Mouse (Mus musculus): ENCODE results near the gene Hs3st3b1. TPM values are rescaled to one million over a fixed set of nuclear protein-coding genes. Genes with fewer than 3 reads are reported as not detected.

Gene Hs3st3b1
- total RNA-seq, 2 experiments from 2014 or later, result 0.89 to 1.1 TPM

DNA sequence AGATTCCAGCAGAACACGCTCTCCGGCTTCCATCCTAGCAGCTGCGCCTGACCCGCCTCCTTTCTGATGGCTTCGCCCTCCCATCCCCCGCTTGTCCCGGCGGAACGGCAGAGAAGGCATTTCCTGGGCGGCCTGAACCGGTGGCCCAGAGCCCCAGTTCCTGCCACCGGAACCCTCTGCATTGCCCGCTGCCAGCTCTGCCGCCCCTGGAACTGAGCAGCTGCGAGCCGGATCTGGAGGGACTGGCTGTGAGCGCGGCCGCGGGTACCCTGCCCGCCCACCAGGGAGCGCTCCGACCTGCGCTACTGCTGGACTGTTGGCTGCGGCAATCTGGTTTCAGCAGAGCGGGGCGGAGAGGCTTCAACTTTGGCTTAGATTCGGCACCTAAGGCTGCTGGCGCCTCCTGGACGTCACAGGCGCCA lies 3.1 kb upstream of the Hs3st3b1 start:
- intact Hi-C loops (cut with DNase I), result loop anchor here (1.0 to 5.0 kb wide), 4 partner anchors 297 to 1042 kb away; no protein-coding TSS in a partner anchor
- peak; percentile 85 for DNase-seq

DNA sequence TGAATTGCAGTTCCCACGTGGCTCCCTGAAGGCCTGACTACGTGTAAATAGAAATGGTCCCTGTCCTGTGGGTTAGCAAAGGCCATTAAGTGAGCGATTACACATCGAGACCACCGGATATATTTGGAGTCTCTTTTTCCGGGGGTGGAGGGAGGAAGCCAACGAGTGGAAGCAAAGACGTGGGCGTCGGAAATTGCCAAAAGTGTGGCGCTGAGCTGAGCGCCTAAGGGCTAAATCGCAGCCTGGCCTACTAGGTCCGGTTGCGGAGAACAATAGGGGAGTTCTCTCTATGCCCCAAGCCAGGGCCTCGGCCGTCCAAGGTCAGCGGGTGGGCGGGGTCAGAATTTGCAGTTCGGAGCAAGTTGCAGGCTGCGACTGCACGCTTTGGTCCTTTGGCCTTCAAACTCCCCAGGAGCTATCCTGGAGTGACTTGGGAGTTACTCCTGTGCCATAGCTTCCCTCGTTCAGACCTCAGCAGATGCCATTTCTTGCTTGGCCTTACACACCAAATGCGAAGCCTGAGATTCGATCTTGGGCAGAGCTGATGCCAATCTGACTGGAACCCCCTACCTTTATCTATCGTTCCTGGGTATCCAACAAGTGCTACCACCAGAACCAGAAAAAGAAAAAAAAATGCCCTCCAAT lies 2.3 kb upstream of the Hs3st3b1 start:
- intact Hi-C loops (cut with DNase I), result loop anchor here (2.0 to 5.0 kb wide), 3 partner anchors 153 to 973 kb away; partner anchors contain the start of gene Cox10

DNA sequence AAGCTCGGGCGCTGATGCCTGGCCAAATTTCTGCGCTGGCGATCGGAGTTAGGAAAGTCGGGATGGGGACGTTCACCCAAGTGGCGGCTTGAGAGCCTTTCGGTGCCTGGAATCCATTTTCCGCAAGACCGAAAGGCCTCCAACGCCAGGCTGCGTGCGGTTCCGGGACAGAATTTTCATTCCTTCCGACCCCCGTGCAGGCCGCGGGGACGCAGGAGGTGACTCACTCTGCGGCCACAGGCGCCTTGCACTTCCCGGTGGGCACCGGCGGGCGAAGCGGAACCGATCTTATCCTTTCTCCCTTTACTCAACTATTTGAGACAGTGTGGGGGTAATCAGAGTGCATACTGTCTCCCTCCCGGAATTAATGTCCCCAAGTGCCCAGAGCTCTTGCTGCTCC lies 1.3 kb upstream of the Hs3st3b1 start:
- intact Hi-C loops (cut with DNase I), result loop anchor here (5.0 kb wide), 2 partner anchors 154 to 974 kb away; partner anchors contain the start of gene Cox10
- DNase-seq, result peak; percentile 28 to 37

More for the DNA sequence above, 2.3 kb upstream of the Hs3st3b1 start:
- no peak for DNase-seq

- intact Hi-C loops (cut with DNase I), result loop anchor here (5.0 kb wide), 2 partner anchors 156 to 976 kb away; partner anchors contain the start of gene Cox10
- DNase-seq, result no peak
These were observed 792 bp downstream of the Hs3st3b1 start for GRCm38 (mm10) chr11:63921044-63921951.

DNA sequence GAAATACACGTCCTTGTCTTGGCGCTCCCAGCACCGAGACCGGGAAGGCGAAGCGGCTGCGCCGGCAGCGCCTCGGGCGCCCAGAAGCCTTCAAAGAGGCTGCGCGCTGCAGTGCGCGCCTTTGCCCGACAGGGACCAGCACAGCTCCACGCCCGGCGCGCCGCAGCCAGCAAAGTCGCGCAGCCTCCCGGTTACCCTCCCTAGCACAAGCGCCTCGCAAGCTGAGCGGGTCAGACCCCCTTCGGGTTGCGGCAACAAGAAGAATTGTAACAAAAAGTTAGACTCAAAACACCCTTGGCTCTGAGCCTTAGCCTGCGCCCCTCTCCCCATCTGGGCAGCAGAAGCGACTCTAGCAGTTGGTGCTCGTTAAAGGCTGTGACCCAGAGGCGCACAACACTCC lies 1.6 kb downstream of the Hs3st3b1 start:
- intact Hi-C loops (cut with DNase I), result loop anchor here (5.0 kb wide), 2 partner anchors 157 to 977 kb away; partner anchors contain the start of gene Cox10
- DNase-seq, result peak; percentile 74 to 75

- no peak for DNase-seq
- intact Hi-C loops (cut with DNase I), result loop anchor here (5.0 kb wide), 2 partner anchors 158 to 978 kb away; partner anchors contain the start of gene Cox10
These were observed 2.6 kb downstream of the Hs3st3b1 start for GRCm38 (mm10) chr11:63919211-63920098.

DNA sequence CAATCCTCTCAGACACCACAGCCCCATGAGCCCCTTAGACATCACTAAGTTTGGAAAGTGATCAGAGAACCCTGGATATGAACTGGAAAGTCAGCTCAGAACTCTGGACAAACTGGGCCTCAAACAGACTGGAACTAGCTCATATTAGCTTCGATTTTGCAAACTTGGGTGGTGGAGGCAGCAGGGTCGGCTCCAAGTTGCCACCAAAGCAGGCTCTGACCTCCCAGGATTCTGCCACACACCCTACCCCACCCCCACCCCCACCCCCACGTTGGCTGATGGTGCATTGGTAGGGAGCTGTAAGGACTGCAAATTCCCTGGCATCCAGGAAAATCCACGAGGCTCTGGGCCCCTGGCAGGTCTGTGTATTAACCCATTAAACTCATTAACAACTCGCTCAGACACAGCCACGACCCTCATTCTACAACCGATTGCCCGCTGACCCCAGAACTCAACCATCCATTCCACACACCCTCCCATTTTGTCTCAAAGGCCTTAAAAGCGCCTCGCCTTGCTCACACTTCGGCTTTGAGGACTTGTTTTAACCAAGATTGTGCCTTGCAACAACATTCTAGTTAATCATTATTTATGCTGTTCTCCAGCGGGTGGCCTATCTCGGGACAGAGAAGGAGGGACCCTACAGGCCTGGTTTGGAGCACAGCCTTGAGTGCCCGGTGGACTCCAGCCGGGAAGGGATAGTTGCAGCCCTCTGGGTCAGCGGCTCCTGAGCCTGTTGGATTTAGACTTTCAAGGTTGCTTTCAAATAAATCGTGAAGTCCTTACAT lies 3.6 kb downstream of the Hs3st3b1 start:
- DNase-seq, result no peak
- intact Hi-C loops (cut with DNase I), result no loop called here

DNA sequence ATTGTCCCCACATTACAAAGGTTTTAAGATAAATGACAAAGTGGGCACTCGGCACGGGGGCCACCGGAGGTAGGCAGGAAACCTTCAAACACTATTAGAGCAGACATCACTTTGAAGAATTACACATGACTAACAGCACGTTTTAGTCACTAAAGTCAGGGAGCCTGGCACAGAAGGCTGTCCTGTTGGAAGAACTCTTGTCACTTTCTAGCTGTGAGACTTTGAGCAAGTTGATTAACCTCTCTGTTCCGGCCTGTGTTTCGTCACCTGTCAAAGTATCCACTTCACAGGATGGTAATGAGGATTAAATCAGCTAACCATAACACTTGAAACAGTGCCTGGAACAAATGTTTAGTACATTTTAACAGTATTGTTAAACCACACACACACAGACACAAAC lies 4.5 kb downstream of the Hs3st3b1 start:
- no peak for DNase-seq
- intact Hi-C loops (cut with DNase I), result no loop called here

GRCm38 (mm10) chr11:63914388-63914787 lies 7.7 kb downstream of the Hs3st3b1 start:
- intact Hi-C loops (cut with DNase I), result no loop called here
- DNase-seq, result peak; percentile 57 to 60

- intact Hi-C loops (cut with DNase I), result no loop called here
- DNase-seq, result no peak
These were observed 8.2 kb downstream of the Hs3st3b1 start for GRCm38 (mm10) chr11:63913936-63914335.

- no peak for DNase-seq
- intact Hi-C loops (cut with DNase I), result no loop called here
These were observed 11.1 kb downstream of the Hs3st3b1 start for GRCm38 (mm10) chr11:63911001-63911400.

GRCm38 (mm10) chr11:63909961-63910360 lies 12.1 kb downstream of the Hs3st3b1 start:
- DNase-seq, result no peak
- intact Hi-C loops (cut with DNase I), result no loop called here

DNA sequence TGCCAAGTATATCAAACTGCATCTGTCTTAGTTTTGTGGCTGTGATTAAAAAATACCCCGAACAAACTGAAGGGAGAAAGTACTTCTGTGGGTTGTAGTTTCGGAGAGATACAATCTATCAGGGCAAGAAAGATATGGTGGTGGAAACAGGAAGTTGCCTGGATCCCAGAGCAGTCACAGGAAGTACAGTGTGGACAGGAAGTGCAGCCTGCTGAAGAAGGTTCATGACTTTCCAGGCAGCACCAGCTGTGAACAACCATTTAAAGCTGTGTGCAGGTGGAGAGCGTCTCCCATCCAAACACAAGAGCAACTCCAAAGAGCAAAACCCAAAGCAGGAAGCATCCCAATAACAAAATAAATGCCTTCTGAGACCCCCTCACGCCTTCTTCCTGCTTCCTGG lies 13.6 kb downstream of the Hs3st3b1 start:
- DNase-seq, result no peak
- intact Hi-C loops (cut with DNase I), result no loop called here

DNA sequence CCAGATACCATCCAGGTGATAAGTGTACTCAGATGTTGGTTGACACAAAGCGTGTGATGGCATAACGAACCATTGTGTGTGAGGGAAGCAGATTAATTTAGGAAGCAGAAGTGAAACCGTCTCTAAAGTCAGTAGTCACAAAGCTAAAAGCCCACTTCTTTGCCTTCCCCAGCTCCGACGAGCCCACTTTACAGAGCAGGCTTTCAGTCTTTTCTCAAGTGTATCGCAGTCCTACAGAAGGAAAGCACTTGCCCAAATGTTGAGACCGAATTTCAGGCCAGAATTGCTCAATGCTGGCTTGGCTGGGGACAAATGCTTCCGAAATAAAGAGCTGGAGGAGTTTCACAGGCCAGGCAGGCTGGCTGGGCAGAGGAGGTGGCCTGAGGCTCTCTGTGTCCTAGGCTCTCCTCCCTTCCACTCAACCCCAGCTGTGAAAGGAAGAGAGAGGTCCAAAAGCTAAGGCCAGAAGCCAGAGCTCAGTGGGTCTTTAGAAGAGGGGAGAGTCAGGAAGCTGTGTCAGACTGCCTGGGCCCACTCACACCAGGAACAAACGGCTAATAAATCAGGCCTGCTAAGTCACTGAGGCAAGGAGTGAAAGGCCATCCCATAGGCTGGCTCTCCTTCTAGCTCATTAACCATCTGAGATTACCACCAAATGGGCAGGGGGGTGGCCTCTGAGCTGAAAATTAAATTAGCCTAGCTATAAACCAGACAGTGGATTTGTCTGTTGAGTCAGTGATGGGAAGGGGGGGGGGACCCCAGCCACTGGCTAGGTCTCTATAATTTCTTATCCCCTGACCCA lies 15.3 kb downstream of the Hs3st3b1 start:
- peak; percentile 52 to 60 for DNase-seq
- intact Hi-C loops (cut with DNase I), result no loop called here

DNA sequence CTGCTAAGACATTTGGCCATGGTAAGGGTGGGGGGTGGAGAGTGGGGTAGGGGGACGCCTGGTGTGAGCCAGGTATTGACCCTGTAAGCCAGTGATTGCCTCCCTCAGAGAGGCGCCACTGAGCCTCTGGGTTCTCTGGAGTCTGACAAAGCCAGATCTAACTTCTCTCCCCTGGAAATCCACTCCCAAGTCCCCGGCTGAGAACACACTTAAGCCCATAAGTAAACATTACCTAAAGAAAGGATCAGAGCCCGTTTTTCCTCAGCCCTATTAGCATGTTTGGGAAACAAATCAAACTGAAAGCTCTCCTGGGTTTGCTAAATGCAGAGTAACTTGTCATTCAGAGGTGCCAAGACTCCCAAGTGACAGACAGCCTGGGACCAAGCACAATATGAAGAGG lies 17.3 kb downstream of the Hs3st3b1 start:
- intact Hi-C loops (cut with DNase I), result no loop called here
- no peak for DNase-seq

DNA sequence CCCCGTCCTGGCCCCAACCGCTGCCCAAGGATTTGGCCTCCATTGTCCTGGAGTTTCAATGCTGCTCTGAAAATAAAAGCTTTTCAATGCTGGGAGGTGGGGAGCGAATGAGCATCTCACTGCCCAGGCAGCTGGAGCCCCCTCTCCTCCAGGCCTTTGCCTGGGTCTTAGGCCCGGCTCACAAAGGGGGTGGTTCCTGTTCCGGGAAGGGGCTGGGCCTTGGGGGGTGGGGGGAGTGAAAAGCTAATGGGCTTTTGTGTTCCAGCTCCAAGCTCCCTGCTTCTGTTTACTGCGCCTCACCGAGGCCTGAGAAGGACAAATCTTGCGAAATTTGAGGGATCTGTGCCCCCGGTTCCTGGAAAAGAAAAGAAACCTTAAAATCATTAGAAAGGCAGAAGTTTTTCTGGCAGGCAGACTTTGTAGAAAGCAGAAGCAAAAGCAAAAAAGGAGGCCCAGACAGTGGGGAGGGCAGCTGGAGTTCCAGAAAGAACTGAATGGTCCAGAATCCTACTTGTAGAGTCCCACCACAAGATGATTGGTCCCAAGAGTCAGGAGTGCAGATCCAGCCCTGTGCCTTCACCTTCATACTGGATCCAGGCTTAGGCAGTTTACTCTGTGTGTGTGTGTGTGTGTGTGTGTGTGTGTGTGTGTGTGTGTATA lies 23.5 kb downstream of the Hs3st3b1 start:
- DNase-seq, result no peak
- intact Hi-C loops (cut with DNase I), result no loop called here

- intact Hi-C loops (cut with DNase I), result no loop called here
- DNase-seq, result no peak
These were observed 24.1 kb downstream of the Hs3st3b1 start for GRCm38 (mm10) chr11:63897856-63898508.

DNA sequence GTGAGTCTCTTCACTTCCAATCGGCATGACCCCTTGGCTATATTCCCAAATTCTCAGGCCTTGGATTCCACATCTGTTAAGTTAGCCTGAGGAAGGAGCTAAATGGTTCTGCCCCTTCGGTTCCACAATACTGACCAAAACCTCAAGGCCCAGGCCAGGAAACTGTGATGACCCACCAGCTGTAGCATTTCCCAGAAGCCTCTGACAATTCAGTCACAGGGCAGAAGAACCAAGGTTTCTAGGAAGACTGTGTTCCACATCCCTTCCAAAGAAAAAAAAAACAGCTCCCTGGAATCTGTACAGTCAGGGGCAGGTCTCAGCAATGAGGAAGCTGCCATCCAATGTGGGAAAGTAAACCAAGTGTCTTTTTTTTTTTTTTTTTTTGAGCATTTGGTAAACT lies 25.1 kb downstream of the Hs3st3b1 start:
- DNase-seq, result no peak
- intact Hi-C loops (cut with DNase I), result no loop called here
